Mouse (Mus musculus) heart, adult 9 months (tissue): ENCODE results near the gene Rnf40.

Source experiments
- DNase-seq, 2 experiments: peaks; one replicate each; pipeline ENCODE4 v3.0.0; 2022; ENCODE audit warnings: low spot score in 2 of 2

Rnf40 gene

DNA sequence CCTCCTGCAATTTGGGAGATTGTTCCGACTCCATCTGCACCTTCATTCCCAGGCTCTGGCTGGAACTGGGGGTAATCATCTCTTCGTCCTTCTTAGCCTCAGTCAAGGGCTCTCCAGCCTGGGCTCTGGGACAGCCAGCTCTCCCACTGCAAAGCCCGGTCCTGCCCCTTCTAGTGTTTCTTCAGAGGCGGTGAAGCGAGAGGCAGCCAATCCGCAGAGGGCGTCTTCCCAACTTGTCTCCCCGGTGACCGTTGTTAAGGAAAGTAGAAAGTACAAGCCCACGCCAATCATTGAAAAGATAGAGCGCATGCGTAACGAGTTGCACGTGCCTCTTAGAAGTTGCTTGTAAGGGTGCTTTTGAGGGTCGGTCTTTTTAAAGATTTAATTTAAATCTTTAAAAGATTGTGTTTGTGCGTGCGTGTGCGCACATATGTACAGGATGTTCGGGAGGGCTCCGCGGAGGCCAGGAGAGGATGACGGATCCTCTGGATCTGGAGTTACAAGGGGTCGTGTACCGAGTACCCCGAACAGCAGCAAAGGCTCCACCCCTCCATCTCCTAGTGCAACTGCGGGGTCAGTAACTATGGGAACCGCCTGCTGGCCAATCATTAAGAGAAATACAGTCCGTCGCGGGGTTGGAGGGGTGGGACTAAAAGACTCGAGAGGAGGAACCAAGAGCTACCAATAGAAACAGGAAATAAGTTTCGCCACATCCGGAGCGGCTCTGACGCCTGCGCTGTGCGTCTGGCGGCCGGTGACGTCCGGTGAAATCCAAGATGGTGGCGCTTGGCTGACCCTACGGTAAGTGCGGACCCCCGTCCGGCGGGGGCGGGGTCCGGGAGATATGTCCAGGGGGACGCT, at the start of gene Rnf40, which contains the start of gene Ccdc189:
Gene Rnf40 (plus strand): TSS at position 757 of the 861 bp plus-strand sequence.
Gene Ccdc189 (minus strand): TSS at position 585 of the 861 bp plus-strand sequence.
- peak; percentile 97 to 98 for DNase-seq

GRCm38 (mm10) chr7:127541671-127542070, 46.9 kb upstream of the Rnf40 start:
- DNase-seq: peak in 1 of 2 experiments; percentile 46

DNA sequence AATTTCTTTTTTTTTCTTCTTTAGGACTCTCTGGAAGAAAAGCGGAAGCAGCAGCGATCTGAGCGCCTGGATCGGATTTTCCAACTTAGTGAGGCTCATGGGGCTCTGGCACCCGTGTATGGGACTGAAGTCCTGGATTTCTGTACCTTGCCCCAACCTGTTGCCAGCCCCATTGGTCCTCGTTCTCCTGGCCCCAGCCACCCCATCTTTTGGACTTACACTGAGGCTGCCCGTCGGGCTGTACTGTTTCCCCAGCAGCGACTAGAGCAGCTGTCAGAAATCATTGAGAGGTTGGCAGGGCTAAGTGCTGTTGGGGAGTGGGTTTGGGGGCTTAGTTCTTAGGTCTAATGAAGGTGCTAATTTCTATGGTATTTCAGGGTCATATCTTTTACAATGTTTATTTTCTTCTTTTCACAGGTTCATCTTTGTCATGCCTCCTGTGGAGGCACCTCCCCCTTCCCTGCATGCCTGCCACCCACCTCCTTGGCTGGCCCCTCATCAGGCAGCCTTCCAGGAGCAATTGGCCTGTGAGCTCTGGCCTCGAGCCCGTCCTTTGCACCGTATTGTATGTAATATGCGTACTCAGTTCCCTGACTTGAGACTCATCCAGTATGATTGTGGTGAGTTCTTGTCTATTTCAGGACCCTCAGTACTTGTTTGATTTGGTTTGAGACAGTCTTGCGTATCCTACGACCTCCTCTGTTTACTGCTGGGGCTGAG, 39.3 kb upstream of the Rnf40 start:
- peak; percentile 36 to 66 for DNase-seq

DNA sequence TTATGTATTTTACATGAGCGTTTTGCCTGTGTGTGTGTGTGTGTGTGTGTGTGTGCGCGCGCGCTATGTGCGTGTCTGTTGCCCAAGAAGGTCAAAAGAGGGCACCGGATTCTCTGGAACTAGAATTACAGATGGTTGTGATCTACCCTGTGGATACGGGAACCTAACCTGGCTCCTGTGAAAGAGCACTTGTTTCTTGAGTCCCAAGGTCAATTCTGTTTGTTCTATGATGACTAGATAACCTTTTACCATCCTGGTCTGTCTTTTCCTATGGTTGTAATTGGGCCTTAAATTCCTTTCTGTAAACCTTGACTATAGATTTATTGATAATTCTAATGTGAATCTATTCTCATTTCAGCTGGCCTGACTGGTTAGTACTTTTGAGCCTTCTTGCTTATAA, 37.0 kb upstream of the Rnf40 start:
- no peak for DNase-seq

DNA sequence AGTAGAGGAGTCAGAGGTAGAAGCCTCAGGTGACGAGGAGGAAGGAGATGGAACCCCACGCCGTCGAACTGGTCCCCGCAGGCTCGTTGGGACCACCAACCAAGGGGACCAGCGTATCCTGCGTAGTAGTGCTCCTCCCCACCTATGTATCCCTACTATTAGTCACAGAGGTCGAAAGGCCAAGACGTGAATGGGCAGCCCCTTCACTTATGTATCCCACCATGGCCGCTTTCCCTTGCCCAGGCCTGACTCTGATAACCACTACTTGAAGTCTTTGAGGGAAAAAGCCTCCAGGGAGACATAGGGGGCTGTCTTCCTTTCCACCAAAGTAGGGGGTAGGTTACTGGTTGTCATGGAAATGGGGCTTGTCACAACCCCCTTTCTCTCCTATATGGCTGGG, 28.0 kb upstream of the Rnf40 start:
- DNase-seq: no peak

DNA sequence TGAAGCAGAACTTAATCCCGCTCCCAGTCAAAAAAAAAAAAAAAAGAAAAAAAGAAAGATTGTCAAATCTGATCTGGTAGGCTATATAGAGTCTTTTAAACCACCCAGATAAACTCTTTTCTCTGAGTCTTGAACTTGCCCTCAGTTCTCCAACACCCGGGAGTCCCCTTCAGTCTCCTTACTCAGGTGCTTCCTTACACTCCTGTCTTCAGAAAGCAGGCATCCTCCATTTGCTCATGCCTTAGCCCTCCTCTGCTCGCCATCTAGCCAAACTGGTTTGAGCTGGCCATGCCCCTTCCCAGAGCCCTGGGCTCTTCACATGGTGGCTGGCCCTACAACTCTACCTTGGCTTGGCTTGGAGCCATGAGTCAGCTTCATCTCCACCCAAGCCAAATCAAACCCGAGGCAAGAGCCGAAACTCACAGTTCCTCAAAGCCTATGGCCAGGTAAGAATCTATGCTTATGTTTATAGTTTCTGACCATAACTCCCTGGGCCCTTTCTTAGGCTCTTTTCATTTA, 27.2 kb upstream of the Rnf40 start, which contains the start of gene Tmem265:
Gene Tmem265 (plus strand): TSS at position 51 of the 519 bp plus-strand sequence.
- no peak for DNase-seq

GRCm38 (mm10) chr7:127564381-127565150, 24.0 kb upstream of the Rnf40 start:
- DNase-seq: peak; percentile 58 to 71

DNA sequence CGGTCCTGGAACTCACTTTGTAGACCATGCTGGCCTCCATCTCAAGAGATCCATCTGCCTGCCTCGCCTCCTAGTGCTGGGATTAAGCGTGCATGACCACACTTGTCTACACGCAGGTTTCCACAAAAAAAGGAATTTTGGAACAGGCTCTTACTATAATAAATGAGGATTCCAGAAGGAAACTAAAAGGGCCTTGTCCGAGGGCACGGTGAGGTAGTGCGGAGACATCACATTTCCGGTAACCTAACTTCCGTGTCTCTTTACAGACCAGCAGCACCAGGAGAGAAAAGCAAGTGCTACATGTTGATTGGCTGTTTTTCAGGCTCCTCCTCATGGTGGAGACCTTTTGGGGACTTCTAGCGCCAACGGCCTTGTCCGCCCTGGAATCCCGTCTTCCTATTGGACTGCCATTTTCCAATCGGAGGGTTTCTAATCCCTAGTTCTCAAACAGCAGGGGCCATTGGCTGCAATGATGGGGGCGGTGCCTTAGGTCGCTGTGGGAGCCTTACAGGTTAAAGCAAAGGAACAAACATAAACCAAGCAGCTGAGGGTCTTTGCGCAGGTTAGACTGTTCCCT, 15.6 kb upstream of the Rnf40 start, which contains the start of gene Phkg2:
Gene Phkg2 (plus strand): TSS at position 446 of the 577 bp plus-strand sequence.
- peak; percentile 98 to 99 for DNase-seq

DNA sequence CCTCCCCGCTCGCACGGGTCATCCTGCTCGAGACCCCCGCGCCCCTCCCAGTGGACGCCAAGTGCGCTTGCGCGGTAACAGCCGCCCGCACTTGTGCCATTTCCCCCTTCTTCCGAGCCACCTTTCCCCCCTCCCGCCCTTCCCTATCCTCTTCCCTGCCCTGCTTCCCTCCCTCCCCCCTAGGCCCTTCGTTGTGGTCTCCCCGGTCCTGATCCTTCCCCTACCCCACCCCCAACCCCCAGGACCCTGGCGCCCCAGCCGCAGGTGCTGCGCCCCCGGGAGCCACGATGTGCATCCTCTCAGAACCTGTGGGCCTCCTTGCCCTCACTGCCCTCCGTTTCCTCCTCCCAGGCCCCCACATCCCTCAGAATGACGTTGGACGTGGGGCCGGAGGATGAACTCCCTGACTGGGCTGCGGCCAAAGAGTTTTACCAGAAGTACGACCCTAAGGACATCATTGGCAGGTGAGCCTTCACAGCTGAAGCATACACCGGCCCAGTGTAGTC, 15.0 kb upstream of the Rnf40 start:
- no peak for DNase-seq

- DNase-seq: no peak
These were observed 14.5 kb upstream of the Rnf40 start for GRCm38 (mm10) chr7:127574115-127574514.

- no peak for DNase-seq
These were observed 5.3 kb upstream of the Rnf40 start for GRCm38 (mm10) chr7:127583260-127583659.

DNA sequence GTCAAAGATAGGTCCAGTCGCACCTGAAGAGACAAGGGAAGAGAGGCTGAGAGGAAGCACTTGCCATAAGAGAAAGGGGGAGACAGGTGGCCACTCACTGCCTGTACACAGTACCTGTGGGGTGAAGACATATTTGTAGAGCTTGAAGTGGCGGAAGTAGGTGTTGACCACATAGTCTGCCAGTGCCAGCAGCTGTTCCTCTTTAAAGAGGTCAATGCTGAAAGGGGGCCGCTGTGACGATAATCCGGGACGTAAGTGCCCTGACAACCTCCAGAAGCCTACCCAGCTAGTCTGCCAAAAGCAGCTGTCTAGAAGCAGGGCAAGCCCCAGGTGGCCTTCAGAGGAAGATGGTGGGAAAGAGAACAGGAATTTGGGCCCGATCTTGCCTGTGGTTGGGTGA, 3.5 kb upstream of the Rnf40 start:
- DNase-seq: no peak

DNA sequence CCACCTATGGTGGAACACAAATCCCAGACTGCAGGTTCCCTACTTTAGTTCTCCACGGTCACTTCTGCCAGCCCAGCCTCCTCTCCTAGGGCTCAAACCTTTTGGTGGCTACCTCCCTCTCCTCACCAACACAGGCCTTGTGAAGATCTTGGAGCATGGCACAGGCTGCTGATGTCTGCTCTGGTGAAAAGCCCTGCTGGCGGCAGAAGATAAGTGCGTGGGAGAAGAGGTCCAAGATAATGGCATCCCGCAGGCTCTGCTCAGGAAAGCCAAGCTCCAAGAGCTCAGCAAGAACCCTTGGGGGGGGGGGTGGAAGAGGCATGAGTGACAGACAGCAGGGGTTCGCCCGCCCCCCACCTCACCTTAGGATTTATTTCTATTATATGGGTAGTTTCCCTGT, 2.4 kb upstream of the Rnf40 start:
- no peak for DNase-seq

- DNase-seq: no peak
These were observed 1.4 kb upstream of the Rnf40 start for GRCm38 (mm10) chr7:127587196-127587595.

DNA sequence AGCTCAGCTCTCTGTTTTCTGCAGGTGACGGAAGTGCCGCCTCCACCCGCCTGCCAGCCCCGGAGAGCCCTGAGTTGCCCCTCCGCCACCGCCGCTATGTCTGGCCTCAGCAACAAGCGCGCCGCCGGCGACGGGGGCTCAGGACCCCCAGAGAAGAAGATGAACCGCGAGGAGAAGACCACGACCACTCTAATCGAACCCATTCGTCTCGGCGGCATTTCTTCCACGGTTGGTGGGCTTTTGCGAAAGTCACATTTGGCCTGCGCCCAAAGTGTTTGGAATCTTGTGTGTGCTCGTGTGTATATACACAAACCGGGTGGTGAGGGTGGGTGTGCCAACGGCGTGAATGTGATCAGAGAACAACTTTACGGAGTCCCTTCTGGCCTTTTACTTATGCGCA, 334 bp downstream of the Rnf40 start:
- no peak for DNase-seq

GRCm38 (mm10) chr7:127589637-127590036, 1.1 kb downstream of the Rnf40 start:
- no peak for DNase-seq

GRCm38 (mm10) chr7:127591108-127591507, 2.5 kb downstream of the Rnf40 start:
- no peak for DNase-seq

- no peak for DNase-seq
These were observed 4.0 kb downstream of the Rnf40 start for GRCm38 (mm10) chr7:127592575-127592974.

DNA sequence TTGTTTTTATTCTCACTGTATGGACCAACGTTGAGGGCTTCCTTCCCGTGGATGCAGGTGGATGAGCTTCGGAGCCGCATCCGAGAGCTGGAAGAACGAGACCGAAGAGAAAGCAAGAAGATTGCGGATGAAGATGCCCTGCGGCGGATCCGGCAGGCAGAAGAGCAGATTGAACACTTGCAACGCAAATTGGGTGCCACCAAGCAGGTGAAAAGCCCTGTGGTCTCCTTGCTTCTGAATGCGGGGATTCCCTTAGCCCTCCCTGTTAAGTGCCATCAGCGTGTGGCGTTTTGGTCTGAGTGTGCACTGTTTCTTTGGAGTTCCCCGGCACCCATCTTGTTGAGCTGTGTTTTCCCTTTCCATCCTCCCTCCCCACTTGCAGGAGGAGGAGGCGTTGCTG, 8.2 kb downstream of the Rnf40 start:
- DNase-seq: no peak

GRCm38 (mm10) chr7:127600612-127601011, 12.0 kb downstream of the Rnf40 start:
- no peak for DNase-seq

- no peak for DNase-seq
These were observed 13.2 kb downstream of the Rnf40 start for GRCm38 (mm10) chr7:127601735-127602134.
